Mouse (Mus musculus) liver, postnatal 0 days (tissue): ENCODE data around the gene Mcoln3.

ENCODE experiments used
- CTCF ChIP-seq: sonication (generic); IDR thresholded peaks from 2 replicates; pipeline ENCODE4 v1.5.1; 2016; ENCODE audit warnings: antibody characterized with exemption, low read depth
- EP300 ChIP-seq: IDR thresholded peaks from 2 replicates; pipeline ENCODE4 v1.6.1; 2016; ENCODE audit warnings: antibody characterized with exemption, low read depth, mild to moderate bottlenecking

DNA sequence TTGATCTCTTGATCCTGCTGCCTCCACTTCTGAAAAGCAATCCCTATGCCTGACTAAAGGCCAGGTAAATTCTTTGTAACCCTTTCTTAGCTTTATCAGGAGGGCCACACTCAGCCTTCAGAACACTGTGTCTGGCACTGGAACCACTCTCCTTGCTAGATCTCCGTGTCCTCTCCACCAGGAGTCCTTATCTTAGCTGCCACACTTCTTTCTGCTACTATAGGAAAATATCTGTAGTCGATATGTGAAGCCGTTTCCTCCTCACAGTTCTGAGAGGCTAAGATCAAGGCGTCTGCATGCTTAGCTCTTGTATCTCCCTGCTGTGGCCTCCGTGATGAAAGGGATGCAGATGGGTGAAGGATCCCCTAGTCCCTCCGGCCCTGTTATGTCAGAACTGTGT lies 10.0 kb downstream of the Mcoln3 start:
- no peak for TF ChIP-seq CTCF
- peak; percentile 92 for TF ChIP-seq EP300
